Mouse (Mus musculus): ENCODE data around the gene Tsc22d1.

DNA sequence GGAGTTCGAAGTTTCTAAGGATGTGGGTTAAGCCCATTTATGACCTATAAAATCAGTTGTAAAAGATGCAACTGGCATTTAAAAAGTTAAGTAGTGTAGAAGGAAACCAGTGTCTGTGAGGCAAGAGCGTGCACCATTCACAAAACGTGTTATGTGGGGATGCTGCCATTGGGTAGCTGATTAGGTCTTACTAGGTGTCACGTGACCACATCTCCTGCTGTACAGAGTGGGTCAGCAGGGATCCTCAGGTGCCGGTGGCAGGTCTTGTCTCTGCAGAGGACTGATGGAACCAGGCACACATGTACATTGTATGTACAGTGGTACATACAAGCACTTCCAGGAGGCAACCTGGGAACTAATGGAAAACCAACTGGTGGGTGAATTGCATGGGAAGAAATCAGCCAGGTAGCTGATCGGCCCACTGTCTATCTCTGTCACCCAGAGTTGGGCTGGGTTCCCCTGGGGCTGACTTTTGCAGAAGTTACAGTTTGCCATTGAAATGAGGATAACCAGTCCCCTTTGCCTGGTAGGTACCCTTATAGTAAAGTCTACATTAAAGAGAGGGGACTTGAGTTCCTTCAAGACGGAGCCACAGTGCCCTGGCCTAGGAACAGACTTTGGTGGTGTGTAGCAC is 116.4 kb downstream of the Tsc22d1 start:
- TF ChIP-seq POLR2A (IDR thresholded peaks at IDR 0.05; ENCODE audit: insufficient read depth, low read depth, low read length) (no peak), CTCF (IDR thresholded peaks at IDR 0.05) (no peak), EP300 (IDR thresholded peaks at IDR 0.05; ENCODE audit: insufficient read depth, low read depth, low read length) (no peak)
